Mouse (Mus musculus) heart, adult 2 months (tissue): ENCODE data around the gene Ppid. TPM values are rescaled to one million over a fixed set of nuclear protein-coding genes. Genes with fewer than 3 reads are reported as not detected.
A peak's percentile ranks its signal among the peaks of the same experiment; 100 is the strongest.

Experiments
- DNase-seq, 2 experiments: peaks; one replicate each; pipeline ENCODE4 v3.0.0; 2021
- H3K27ac ChIP-seq: fragments of 200-600 bp; 2 replicates; pipeline ENCODE4 v1.8.1; 2022
- H3K27me3 ChIP-seq: fragments of 200-500 bp; 2 replicates; pipeline ENCODE4 v1.6.1; 2012; ENCODE audit warnings: mild to moderate bottlenecking, low read length, inconsistent platforms, mixed read lengths; ENCODE audit not compliant: control insufficient read depth, insufficient read depth
- H3K36me3 ChIP-seq: fragments of 200-500 bp; 2 replicates; pipeline ENCODE4 v1.6.1; 2012; ENCODE audit warnings: low read length, inconsistent platforms; ENCODE audit not compliant: control insufficient read depth, insufficient read depth
- H3K4me1 ChIP-seq: fragments of 200-500 bp; 2 replicates; pipeline ENCODE4 v1.6.1; 2011; ENCODE audit warnings: low read length; ENCODE audit not compliant: control insufficient read depth, insufficient read depth
- H3K4me3 ChIP-seq: fragments of 200-600 bp; 2 replicates; pipeline ENCODE4 v1.8.1; 2022
- H3K79me2 ChIP-seq: fragments of 200-500 bp; replicated peaks from 2 replicates; pipeline ENCODE4 v1.6.1; 2012; ENCODE audit warnings: mild to moderate bottlenecking, inconsistent platforms, low read length, moderate library complexity, mixed read lengths; ENCODE audit not compliant: control insufficient read depth, insufficient read depth
- H3K9ac ChIP-seq: fragments of 200-500 bp; 2 replicates; pipeline ENCODE4 v1.6.1; 2012; ENCODE audit warnings: low read depth, mild to moderate bottlenecking, control low read depth, inconsistent platforms, low read length, mixed read lengths
- CTCF ChIP-seq: fragments of 200-600 bp; IDR thresholded peaks from 2 replicates; pipeline ENCODE4 v1.8.1; 2022; ENCODE audit warnings: antibody characterized with exemption, mild to moderate bottlenecking, moderate library complexity
- EP300 ChIP-seq: fragments of 200-500 bp; IDR thresholded peaks from 2 replicates; pipeline ENCODE4 v1.6.1; 2011; ENCODE audit warnings: low read depth, low read length, control low read depth; ENCODE audit not compliant: insufficient read depth
- POLR2A ChIP-seq: fragments of 200-500 bp; IDR thresholded peaks from 2 replicates; pipeline ENCODE4 v1.6.1; 2011; ENCODE audit warnings: mild to moderate bottlenecking, low read depth, low read length, control low read depth; ENCODE audit not compliant: insufficient read depth
- WGBS: fragments of 180-500 bp; shearing (Covaris S2); methylation state at CpG from one replicate; pipeline ENCODE4 v1.1.7; 2018; 5-methylcytosine and 5-hydroxymethylcytosine counted together
- intact Hi-C: fragments of 180-260 bp; cut with DNase I; formaldehyde crosslinking; loops from one replicate; pipeline ENCODE4 v1.15.1; 2025
- polyA plus RNA-seq: library from polyadenylated mRNA; depleted of rRNA; stranded (reverse); fragments of >200 nt; gene quantifications from 2 replicates; pipeline ENCODE4 v1.2.3, GENCODE M21; 2012; rRNA removed
- total RNA-seq, 2 experiments: library from RNA; stranded (reverse); gene quantifications; 2 replicates each; pipeline ENCODE4 v1.2.3; 2021

Gene Ppid
- total and polyA plus RNA-seq, 3 experiments = 8.9 to 42.9 (median 39.9) TPM

- DNase-seq = peak; percentile 93 to 98
- no peaks in the 10 kb centered on the region for H3K27me3 ChIP-seq
- H3K36me3 ChIP-seq = no peaks in the 10 kb centered on the region
- peak within 1 kb of the TSS; percentile 72 for H3K4me3 ChIP-seq
- peak within 1 kb of the TSS; percentile 97 for H3K27ac ChIP-seq
- peak within 1 kb of the TSS; percentile 74 for H3K9ac ChIP-seq
- no peaks in the 10 kb centered on the region for H3K79me2 ChIP-seq
- intact Hi-C loops = no loop called here
- peak; percentile 77 for TF ChIP-seq POLR2A
- TF ChIP-seq CTCF = no peak
- WGBS = under 1% methylated on average over 60 of the region's 60 CpGs
- peaks cover 1% of the 10 kb centered on the region; the same call in 1 of the 2 replicates for H3K4me1 ChIP-seq
These were observed 37.6 kb downstream of the Ppid start, which contains the start of gene 4930579G24Rik for GRCm38 (mm10) chr3:79628561-79629415. Gene 4930579G24Rik (plus strand): TSS chr3:79629079.

- Histone ChIP-seq H3K27ac (peak within 1 kb of the TSS; percentile 97), H3K4me1 (peaks cover 1% of the 10 kb centered on the region; the same call in 1 of the 2 replicates), H3K4me3 (peak within 1 kb of the TSS; percentile 72), H3K36me3 (no peaks in the 10 kb centered on the region), H3K27me3 (no peaks in the 10 kb centered on the region), H3K9ac (peak within 1 kb of the TSS; percentile 74), H3K79me2 (no peaks in the 10 kb centered on the region)
- under 1% methylated on average over 11 of the region's 11 CpGs for WGBS
- intact Hi-C loops = no loop called here
- TF ChIP-seq EP300 (no peak), CTCF (no peak), POLR2A (no peak)
- DNase-seq = peak; percentile 68 to 76
These were observed 38.2 kb downstream of the Ppid start, which contains the start of gene Etfdh for GRCm38 (mm10) chr3:79629416-79629730. Gene Etfdh (minus strand): TSS chr3:79629500.

- H3K9ac ChIP-seq = no peak overlapping the region
- H3K27ac ChIP-seq = no peak overlapping the region
- H3K4me1 ChIP-seq = no peaks in the 10 kb centered on the region
- H3K4me3 ChIP-seq = no peak overlapping the region
- WGBS = 84% methylated on average over 6 of the region's 6 CpGs
- TF ChIP-seq CTCF = no peak
- no peak for TF ChIP-seq POLR2A
- no peak for TF ChIP-seq EP300
- DNase-seq = no peak
- no peaks in the 10 kb centered on the region for H3K36me3 ChIP-seq
- intact Hi-C loops = no loop called here
- no peaks in the 10 kb centered on the region for H3K27me3 ChIP-seq
- no peaks in the 10 kb centered on the region for H3K79me2 ChIP-seq
These were observed 61.0 kb downstream of the Ppid start for GRCm38 (mm10) chr3:79652129-79652528.

Other genes starting within 250 kb of the Ppid start
- gene Fnip2, start 23.5 kb upstream of the Ppid start, total RNA-seq = 10 to 100 TPM; 12.2 to 28.1 TPM
- gene Fnip2, start 23.5 kb upstream of the Ppid start, polyA plus RNA-seq = 4.2 and 7.1 TPM in 2 replicates
- gene 4930579G24Rik, start 37.7 kb downstream of the Ppid start, total RNA-seq = 1 to 10 TPM in 1 of 2 experiments, under 1 TPM in 1; 0.99 to 1.7 TPM
- gene 4930579G24Rik, start 37.7 kb downstream of the Ppid start, polyA plus RNA-seq = 1.2 and 1.8 TPM in 2 replicates
- 100 to 1,000 TPM; 525 to 610 TPM for gene Etfdh, start 38.2 kb downstream of the Ppid start, total RNA-seq
- gene Etfdh, start 38.2 kb downstream of the Ppid start, polyA plus RNA-seq = 433 and 567 TPM in 2 replicates
- gene Rxfp1, start 146.5 kb downstream of the Ppid start, total RNA-seq = 1 to 10 TPM; 1.2 to 1.3 TPM
- 2.6 and 5.1 TPM in 2 replicates for gene Rxfp1, start 146.5 kb downstream of the Ppid start, polyA plus RNA-seq